12 mouse cellular contexts compared by ENCODE assay signal in genomic region chr11:72983283-72983682, GRCm38 (mm10). TPM values are rescaled to one million over a fixed set of nuclear protein-coding genes. Genes with fewer than 3 reads are reported as not detected.
A peak's percentile ranks its signal among the peaks of the same experiment; 100 is the strongest.
DNase-seq lines count a peak whose midpoint lies in the region; ATAC-seq and TF ChIP-seq lines count a peak whose summit lies in the region.
"Had no signal": no experiment of that assay in that cellular context is flagged by ENCODE, and none has a peak within 500 bp of the region (broad histone marks: within the 10 kb centered on the region; RNA-seq: fewer than 3 reads in every experiment).

No protein-coding gene starts in this region.

- TF ChIP-seq POLR2A in MEL (IDR thresholded peaks at IDR 0.05; ENCODE audit: control insufficient read depth in 1 of 2, insufficient read depth in 1 of 2, low read depth in 1 of 2, low read length in 2 of 2, poor library complexity in 1 of 2) = no peak

- H3K9me3 ChIP-seq in forebrain, postnatal 0 days (ENCODE audit: low read length) = no peaks in the 10 kb centered on the region
- H3K9me3 ChIP-seq in forebrain, embryonic 11.5 days (ENCODE audit: control insufficient read depth, low read length) = no peaks in the 10 kb centered on the region
- H3K9me3 ChIP-seq in liver, postnatal 0 days (ENCODE audit: low read length) = no peaks in the 10 kb centered on the region
- H3K9me3 ChIP-seq in MEL (replicated peaks; ENCODE audit: insufficient read depth, low read length) = no peaks in the 10 kb centered on the region
- H3K9me3 ChIP-seq: midbrain, embryonic 13.5 days had no signal

- TF ChIP-seq EP300 in liver, postnatal 0 days (IDR thresholded peaks at IDR 0.05; ENCODE audit: low read depth) = no peak
- TF ChIP-seq EP300 in MEL (IDR thresholded peaks at IDR 0.05; ENCODE audit: low read depth in 1 of 2, low read length in 2 of 2) = no peak

- no peak overlapping the region for H3K4me3 ChIP-seq in forebrain, postnatal 0 days (ENCODE audit: low read depth, low read length)
- no peak overlapping the region for H3K4me3 ChIP-seq in forebrain, embryonic 11.5 days (ENCODE audit: low read depth, low read length)
- no peak overlapping the region for H3K4me3 ChIP-seq in liver, postnatal 0 days (ENCODE audit: low read depth, low read length)
- no peak overlapping the region for H3K4me3 ChIP-seq in MEL (ENCODE audit: control insufficient read depth in 1 of 2, insufficient read depth in 1 of 2, low read depth in 2 of 2, low read length in 2 of 2)
- H3K4me3 ChIP-seq: midbrain, embryonic 13.5 days had no signal

- H3K9ac ChIP-seq in forebrain, postnatal 0 days = no peak overlapping the region
- no peak overlapping the region for H3K9ac ChIP-seq in forebrain, embryonic 11.5 days (ENCODE audit: low read length)
- H3K9ac ChIP-seq in liver, postnatal 0 days (replicated peaks) = no peak overlapping the region
- H3K9ac ChIP-seq in MEL (ENCODE audit: control insufficient read depth, low read depth, low read length, poor library complexity, severe bottlenecking) = no peak overlapping the region
- H3K9ac ChIP-seq: midbrain, embryonic 13.5 days had no signal

- H3K4me1 ChIP-seq in forebrain, postnatal 0 days (ENCODE audit: insufficient read depth) = no peaks in the 10 kb centered on the region
- no peaks in the 10 kb centered on the region for H3K4me1 ChIP-seq in forebrain, embryonic 11.5 days (replicated peaks; ENCODE audit: control insufficient read depth, insufficient read depth, low read length)
- no peaks in the 10 kb centered on the region; the same call in none of the 2 replicates for H3K4me1 ChIP-seq in liver, postnatal 0 days (ENCODE audit: insufficient read depth)
- peaks cover 18 to 23% of the 10 kb centered on the region in 2 experiments for H3K4me1 ChIP-seq in MEL (ENCODE audit: control insufficient read depth in 1 of 2, insufficient read depth in 2 of 2, low read length in 2 of 2)
- H3K4me1 ChIP-seq: midbrain, embryonic 13.5 days had no signal

- 49% methylated on average over 5 of the region's 5 CpGs for WGBS in forebrain, postnatal 0 days
- 47% methylated on average over 5 of the region's 5 CpGs for WGBS in forebrain, embryonic 11.5 days
- WGBS in liver, postnatal 0 days (ENCODE audit: insufficient replicate concordance) = 58% methylated on average over 5 of the region's 5 CpGs

- no peak overlapping the region for H3K27ac ChIP-seq in forebrain, postnatal 0 days (ENCODE audit: low read depth, low read length)
- H3K27ac ChIP-seq in forebrain, embryonic 11.5 days (ENCODE audit: low read depth, low read length) = no peak overlapping the region
- no peak overlapping the region for H3K27ac ChIP-seq in liver, postnatal 0 days (ENCODE audit: low read depth)
- no peak overlapping the region for H3K27ac ChIP-seq in MEL (ENCODE audit: control insufficient read depth, low read depth, low read length)
- H3K27ac ChIP-seq: midbrain, embryonic 13.5 days had no signal

- no peak for ATAC-seq in forebrain, postnatal 0 days
- ATAC-seq in forebrain, embryonic 11.5 days (replicated peaks; ENCODE audit: low FRiP score) = no peak
- ATAC-seq in liver, postnatal 0 days = no peak
- peak; percentile 47 for ATAC-seq in megakaryocyte progenitor cell, adult 5-6 weeks (replicated peaks; ENCODE audit: poor library complexity)
- ATAC-seq: inflammation-experienced regulatory T-cells, adult 6 months; midbrain, embryonic 13.5 days had no signal

- TF ChIP-seq CTCF in forebrain, postnatal 0 days (IDR thresholded peaks at IDR 0.05; ENCODE audit: low read depth) = peak; percentile 43
- TF ChIP-seq CTCF in liver, postnatal 0 days (IDR thresholded peaks at IDR 0.05; ENCODE audit: low read depth) = peak; percentile 71
- TF ChIP-seq CTCF in MEL (IDR thresholded peaks at IDR 0.05 in 2 of 3, conservative IDR thresholded peaks at IDR 0.05 in 1 of 3; ENCODE audit: control insufficient read depth in 1 of 3, insufficient read depth in 1 of 3, low read depth in 2 of 3, low read length in 3 of 3, poor library complexity in 1 of 3, severe bottlenecking in 1 of 3) = peak; percentile 28 to 63 (median 54)

- no peak overlapping the region for H3K4me2 ChIP-seq in forebrain, postnatal 0 days (ENCODE audit: low read depth)
- H3K4me2 ChIP-seq in forebrain, embryonic 11.5 days (ENCODE audit: low read depth, low read length, severe bottlenecking) = no peak overlapping the region
- H3K4me2 ChIP-seq in liver, postnatal 0 days (ENCODE audit: low read depth, low read length) = no peak overlapping the region
- H3K4me2 ChIP-seq: midbrain, embryonic 13.5 days had no signal

- no peaks in the 10 kb centered on the region for H3K79me2 ChIP-seq in MEL (ENCODE audit: control insufficient read depth, insufficient read depth, low read length, poor library complexity)

- TF ChIP-seq RAD21 in MEL (IDR thresholded peaks at IDR 0.05; ENCODE audit: low read depth, low read length) = peak; percentile 50

- no peaks in the 10 kb centered on the region for H3K36me3 ChIP-seq in forebrain, postnatal 0 days (ENCODE audit: insufficient read depth)
- no peaks in the 10 kb centered on the region for H3K36me3 ChIP-seq in forebrain, embryonic 11.5 days (ENCODE audit: control insufficient read depth, insufficient read depth, low read length)
- peaks cover 7% of the 10 kb centered on the region; the same call in 1 of the 2 replicates for H3K36me3 ChIP-seq in liver, postnatal 0 days (replicated peaks; ENCODE audit: insufficient read depth, low read length)
- peaks cover 0 to 23% of the 10 kb centered on the region in 2 experiments; a peak in 3 of 4 replicates for H3K36me3 ChIP-seq in MEL (ENCODE audit: control insufficient read depth in 1 of 2, insufficient read depth in 2 of 2, low read length in 2 of 2)
- H3K36me3 ChIP-seq: midbrain, embryonic 13.5 days had no signal

- no peak for DNase-seq in forebrain, postnatal 0 days
- no peak for DNase-seq in forebrain, embryonic 11.5 days (ENCODE audit: low spot score)
- no peak for DNase-seq in liver, postnatal 0 days
- DNase-seq in liver (no peak), MEL (ENCODE audit: low read depth, low spot score) (no peak)
- DNase-seq in left cerebral cortex, adult 18-20 months (ENCODE audit: low spot score in 2 of 2) = no peak
- DNase-seq in natural killer cell, adult 2 months (ENCODE audit: low spot score in 2 of 2) = no peak
- DNase-seq: adrenal gland, adult 2 months; heart, adult 18-20 months had no signal

- H3K27me3 ChIP-seq in forebrain, postnatal 0 days (ENCODE audit: insufficient read depth, low read length) = no peaks in the 10 kb centered on the region
- H3K27me3 ChIP-seq in forebrain, embryonic 11.5 days (ENCODE audit: control insufficient read depth, insufficient read depth, low read length) = no peaks in the 10 kb centered on the region
- H3K27me3 ChIP-seq in liver, postnatal 0 days (ENCODE audit: insufficient read depth, low read length) = no peaks in the 10 kb centered on the region
- H3K27me3 ChIP-seq in MEL (ENCODE audit: control insufficient read depth in 1 of 2, insufficient read depth in 2 of 2, low read length in 2 of 2) = no peaks in the 10 kb centered on the region
- H3K27me3 ChIP-seq: midbrain, embryonic 13.5 days had no signal

TF ChIP-seq in MEL, 35 proteins besides CTCF, POLR2A, EP300 and RAD21 (continues in another document):
- TF ChIP-seq TAL1 (IDR thresholded peaks at IDR 0.05; ENCODE audit: low read length) = no peak
- no peak for TF ChIP-seq ZNF384 (IDR thresholded peaks at IDR 0.05; ENCODE audit: low read depth, low read length)
- TF ChIP-seq UBTF (IDR thresholded peaks at IDR 0.05; ENCODE audit: borderline replicate concordance, insufficient read depth, low read depth, low read length) = no peak
- no peak for TF ChIP-seq ELF1 (IDR thresholded peaks at IDR 0.05; ENCODE audit: low read depth, low read length)
- TF ChIP-seq SMC3 (IDR thresholded peaks at IDR 0.05; ENCODE audit: low read depth, low read length) = peak; percentile 65
- no peak for TF ChIP-seq HCFC1 (IDR thresholded peaks at IDR 0.05; ENCODE audit: low read depth, low read length)

RNA-seq across cellular contexts. Expression of gene P2rx1, which starts 15.6 kb away (rescaled TPM):
- 0.08 and 2.0 TPM in 2 replicates for total RNA-seq in forebrain, postnatal 0 days (2014; rRNA removed)
- 0.19 and 0.25 TPM in 2 replicates for polyA plus RNA-seq in forebrain, postnatal 0 days (2015; fragmentation: Nextera tagmentation; extraction: Ambion mirVana)
- polyA plus RNA-seq in forebrain, embryonic 11.5 days (2014; fragmentation: Nextera tagmentation; extraction: Ambion mirVana) = 1.1 and 1.6 TPM in 2 replicates
- polyA plus RNA-seq in liver, postnatal 0 days (2015; fragmentation: Nextera tagmentation; extraction: Ambion mirVana) = 7.0 and 7.9 TPM in 2 replicates
- 3.0 and 3.1 TPM in 2 replicates for total RNA-seq in MEL (2012; rRNA removed)
- 1 to 10 TPM in 1 of 2 experiments, not detected in 1; 8.1 TPM for polyA plus RNA-seq in MEL (2012; ENCODE audit: insufficient read depth in 1 of 2, insufficient read length in 2 of 2, low read depth in 1 of 2, low replicate concordance in 2 of 2, missing spikeins in 1 of 2)
- 6.8 and 9.3 TPM in 2 replicates for total RNA-seq in megakaryocyte progenitor cell, adult 5-6 weeks (2015)
- 3.8 and 5.2 TPM in 2 replicates for total RNA-seq in megakaryocyte progenitor cell, adult 5-6 weeks (2017)
- total RNA-seq in left cerebral cortex, adult 18-20 months (2021) = under 1 TPM; 0.26 to 0.47 TPM
- polyA plus RNA-seq: inflammation-experienced regulatory T-cells, adult 6 months had no signal

RNA-seq across cellular contexts. Expression of gene Atp2a3, which starts 22.3 kb away (rescaled TPM):
- 1.5 and 1.6 TPM in 2 replicates for total RNA-seq in forebrain, postnatal 0 days (2014; rRNA removed)
- 1.7 and 2.4 TPM in 2 replicates for polyA plus RNA-seq in forebrain, postnatal 0 days (2015; fragmentation: Nextera tagmentation; extraction: Ambion mirVana)
- polyA plus RNA-seq in forebrain, embryonic 11.5 days (2014; fragmentation: Nextera tagmentation; extraction: Ambion mirVana) = 0.73 and 1.3 TPM in 2 replicates
- polyA plus RNA-seq in liver, postnatal 0 days (2015; fragmentation: Nextera tagmentation; extraction: Ambion mirVana) = 13.5 and 14.6 TPM in 2 replicates
- 10.7 and 16.4 TPM in 2 replicates for total RNA-seq in MEL (2012; rRNA removed)
- polyA plus RNA-seq in MEL (2012; ENCODE audit: insufficient read depth in 1 of 2, insufficient read length in 2 of 2, low read depth in 1 of 2, low replicate concordance in 2 of 2, missing spikeins in 1 of 2) = 10 to 100 TPM in 1 of 2 experiments, not detected in 1; 49.9 TPM
- total RNA-seq in megakaryocyte progenitor cell, adult 5-6 weeks (2015) = 52.1 and 63.7 TPM in 2 replicates
- total RNA-seq in megakaryocyte progenitor cell, adult 5-6 weeks (2017) = 74.9 and 82.5 TPM in 2 replicates
- total RNA-seq in left cerebral cortex, adult 18-20 months (2021) = 1 to 10 TPM; 6.6 to 8.5 TPM

RNA-seq across cellular contexts. Expression of gene Camkk1, which starts 35.5 kb away (rescaled TPM):
- 24.2 and 26.3 TPM in 2 replicates for total RNA-seq in forebrain, postnatal 0 days (2014; rRNA removed)
- 22.9 and 25.1 TPM in 2 replicates for polyA plus RNA-seq in forebrain, postnatal 0 days (2015; fragmentation: Nextera tagmentation; extraction: Ambion mirVana)
- 4.7 and 5.2 TPM in 2 replicates for polyA plus RNA-seq in forebrain, embryonic 11.5 days (2014; fragmentation: Nextera tagmentation; extraction: Ambion mirVana)
- 0.76 and 0.78 TPM in 2 replicates for polyA plus RNA-seq in liver, postnatal 0 days (2015; fragmentation: Nextera tagmentation; extraction: Ambion mirVana)
- total RNA-seq in MEL (2012; rRNA removed) = 5.3 and 5.8 TPM in 2 replicates
- polyA plus RNA-seq in MEL (2012; ENCODE audit: insufficient read depth in 1 of 2, insufficient read length in 2 of 2, low read depth in 1 of 2, low replicate concordance in 2 of 2, missing spikeins in 1 of 2) = 1 to 10 TPM in 1 of 2 experiments, not detected in 1; 6.6 TPM
- total RNA-seq in megakaryocyte progenitor cell, adult 5-6 weeks (2015) = 0.35 and 0.59 TPM in 2 replicates
- total RNA-seq in megakaryocyte progenitor cell, adult 5-6 weeks (2017) = 1.2 and 1.4 TPM in 2 replicates
- 100 to 1,000 TPM; 108 to 123 TPM for total RNA-seq in left cerebral cortex, adult 18-20 months (2021)
